Mouse (Mus musculus): ENCODE data around the gene Ier2. TPM values are rescaled to one million over a fixed set of nuclear protein-coding genes. Genes with fewer than 3 reads are reported as not detected.

The Ier2 gene
- polyA plus RNA-seq, 1 experiment from 2014 or later, result 69.5 TPM

Other genes with a start within 250 kb of the Ier2 start
- 53.7 and 54.1 TPM in 2 replicates for gene Trmt1, start 23.5 kb upstream of the Ier2 start, polyA plus RNA-seq (2015; fragmentation: Nextera tagmentation; extraction: Ambion mirVana)
- 14.4 and 14.5 TPM in 2 replicates for gene Nacc1, start 25.0 kb upstream of the Ier2 start, polyA plus RNA-seq (2015; fragmentation: Nextera tagmentation; extraction: Ambion mirVana)
- 6.0 and 8.3 TPM in 2 replicates for gene Lyl1, start 38.6 kb upstream of the Ier2 start, polyA plus RNA-seq (2015; fragmentation: Nextera tagmentation; extraction: Ambion mirVana)
- 3.2 and 4.1 TPM in 2 replicates for gene G430095P16Rik, start 60.2 kb upstream of the Ier2 start, polyA plus RNA-seq (2015; fragmentation: Nextera tagmentation; extraction: Ambion mirVana)
- 36.5 and 37.8 TPM in 2 replicates for gene Nfix, start 137.5 kb upstream of the Ier2 start, polyA plus RNA-seq (2015; fragmentation: Nextera tagmentation; extraction: Ambion mirVana)
- gene Dand5, start 160.0 kb upstream of the Ier2 start, polyA plus RNA-seq (2015; fragmentation: Nextera tagmentation; extraction: Ambion mirVana), result 6.0 and 7.2 TPM in 2 replicates
- gene Gadd45gip1, start 168.7 kb upstream of the Ier2 start, polyA plus RNA-seq (2015; fragmentation: Nextera tagmentation; extraction: Ambion mirVana), result 42.0 and 49.5 TPM in 2 replicates
- 106 and 122 TPM in 2 replicates for gene Rad23a, start 177.8 kb upstream of the Ier2 start, polyA plus RNA-seq (2015; fragmentation: Nextera tagmentation; extraction: Ambion mirVana)
- gene Calr, start 184.1 kb upstream of the Ier2 start, polyA plus RNA-seq (2015; fragmentation: Nextera tagmentation; extraction: Ambion mirVana), result 1,028 and 1,118 TPM in 2 replicates
- gene Farsa, start 194.1 kb upstream of the Ier2 start, polyA plus RNA-seq (2015; fragmentation: Nextera tagmentation; extraction: Ambion mirVana), result 85.9 and 91.5 TPM in 2 replicates
- 44.9 and 49.0 TPM in 2 replicates for gene Syce2, start 209.3 kb upstream of the Ier2 start, polyA plus RNA-seq (2015; fragmentation: Nextera tagmentation; extraction: Ambion mirVana)
- 41.1 and 45.8 TPM in 2 replicates for gene Gcdh, start 231.1 kb upstream of the Ier2 start, polyA plus RNA-seq (2015; fragmentation: Nextera tagmentation; extraction: Ambion mirVana)
- 15.7 and 18.4 TPM in 2 replicates for gene Klf1, start 239.1 kb upstream of the Ier2 start, polyA plus RNA-seq (2015; fragmentation: Nextera tagmentation; extraction: Ambion mirVana)
- 14.0 and 14.4 TPM in 2 replicates for gene Dnase2a, start 245.7 kb upstream of the Ier2 start, polyA plus RNA-seq (2015; fragmentation: Nextera tagmentation; extraction: Ambion mirVana)

All from stomach, embryonic 16.5 days (tissue).